Mouse (Mus musculus) kidney, postnatal 36 days (tissue): ENCODE measurements around the gene 1700013H16Rik.
A peak's percentile ranks its signal among the peaks of the same experiment; 100 is the strongest.
"Not testable (repeated sequence)": the region's sequence is repeated elsewhere in the genome, so short reads cannot be mapped to it uniquely, and the experiment has no call there.

ENCODE experiments used
- DNase-seq, 2 experiments: peaks; one replicate each; pipeline ENCODE4 v3.0.0; 2021 to 2022; ENCODE audit warnings: mixed read lengths in 2 of 2

The 1700013H16Rik gene

DNA sequence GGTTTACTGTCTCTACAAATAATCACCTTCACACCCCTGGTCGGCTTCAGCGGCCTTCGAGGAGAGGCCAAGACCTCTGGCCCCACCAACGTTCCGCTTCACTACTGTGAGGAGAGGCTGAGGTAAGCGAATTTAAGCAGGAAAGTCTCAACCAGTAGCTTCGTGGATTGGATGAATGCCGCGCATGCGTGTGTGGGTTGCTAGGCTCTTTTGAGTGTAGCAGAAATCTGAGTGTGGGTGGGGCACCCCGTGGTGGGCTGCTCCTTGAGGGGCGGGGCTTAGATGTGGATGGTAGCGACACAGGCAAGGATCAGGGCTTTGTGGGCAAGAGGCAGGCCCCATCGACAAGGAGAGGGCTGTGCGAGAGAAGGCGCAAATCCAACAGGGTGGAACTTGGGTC lies at the start of gene 1700013H16Rik:
TSS of gene 1700013H16Rik (minus strand) at position 96 of the 400 bp plus-strand sequence.
- DNase-seq, result no peak

DNA sequence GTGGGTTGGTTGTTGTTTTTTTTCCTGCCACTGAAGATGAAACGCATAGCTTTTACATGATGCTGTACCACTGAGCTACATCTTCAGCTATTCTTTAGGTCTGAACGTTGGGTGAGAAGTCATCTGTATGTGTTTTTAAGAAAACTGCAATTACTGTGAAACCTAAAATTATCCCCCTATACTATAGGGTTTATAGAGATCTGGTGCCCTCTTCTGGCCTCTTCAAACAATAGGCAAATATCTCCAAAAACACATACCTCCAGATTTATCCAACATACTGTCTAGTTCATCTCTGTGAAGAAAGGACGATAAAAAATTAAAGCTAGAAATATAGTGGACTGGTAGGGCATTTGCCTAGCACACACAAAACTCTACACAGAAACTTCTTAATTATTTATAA lies 41.4 kb upstream of the 1700013H16Rik start:
- no peak for DNase-seq

DNA sequence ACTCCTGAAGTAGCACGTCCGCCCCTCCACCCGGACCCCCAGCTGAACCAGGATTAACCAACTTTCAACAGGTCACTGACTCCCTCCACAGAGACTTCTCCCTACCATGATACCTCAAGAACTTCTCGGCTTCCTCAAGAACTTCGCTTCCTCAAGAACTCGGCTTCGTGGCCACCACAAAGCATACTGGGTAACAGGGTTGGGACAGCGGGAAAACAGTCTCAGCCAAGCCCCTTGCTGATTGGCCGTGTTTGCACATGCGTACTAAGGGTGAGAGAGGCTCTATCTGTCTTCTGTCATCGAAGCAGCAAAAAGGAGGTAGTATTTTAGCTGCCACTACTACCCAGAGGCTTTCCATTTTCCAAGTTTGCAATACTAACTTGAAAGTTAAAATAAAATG lies 39.9 kb upstream of the 1700013H16Rik start, which contains the start of gene Xlr:
TSS of gene Xlr (minus strand) at position 188 of the 400 bp plus-strand sequence.
- not testable (repeated sequence) for DNase-seq

DNA sequence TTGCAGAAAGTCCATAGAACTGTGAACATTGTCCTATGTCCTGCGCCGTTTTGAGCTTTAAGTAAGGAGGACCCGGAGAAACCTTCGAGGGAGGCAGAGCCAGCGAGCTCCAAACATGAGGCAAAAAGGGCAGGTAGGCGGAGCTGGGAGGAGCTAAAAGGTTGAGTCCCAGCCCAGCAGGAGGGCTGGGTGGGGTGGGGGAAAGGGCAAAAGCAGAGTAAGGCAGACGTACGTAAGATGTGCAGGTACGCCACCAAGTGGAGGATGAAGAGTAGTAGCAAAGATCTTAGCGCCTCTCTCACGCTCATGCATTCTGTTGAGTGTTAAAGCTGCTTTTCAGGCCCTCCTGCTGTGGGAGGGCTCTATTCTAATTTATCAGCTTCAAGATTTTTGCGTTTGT lies 18.6 kb upstream of the 1700013H16Rik start, which contains the start of gene Zfp36l3:
TSS of gene Zfp36l3 (minus strand) at position 119 of the 400 bp plus-strand sequence.
- DNase-seq, result no peak

DNA sequence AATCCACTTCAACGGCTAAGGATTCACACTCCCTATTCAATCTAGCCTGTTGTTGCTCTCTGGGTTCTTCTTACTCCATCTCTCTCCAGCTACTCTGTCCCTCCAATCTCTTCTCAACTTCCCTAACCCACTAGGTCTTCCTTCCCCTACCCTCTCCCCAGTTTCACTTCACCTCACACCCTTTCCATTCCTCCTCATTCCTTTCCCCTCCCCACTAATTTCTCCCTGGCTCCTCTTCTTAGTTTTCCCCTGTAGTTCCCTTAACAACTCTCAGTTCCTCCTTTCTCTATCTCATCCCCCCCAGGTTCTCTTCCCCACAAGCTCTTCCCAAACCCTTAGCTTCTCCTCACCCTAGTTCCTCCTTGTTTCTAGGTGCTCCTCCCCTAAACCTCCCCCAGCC lies 4.8 kb downstream of the 1700013H16Rik start:
- DNase-seq, result no peak

DNA sequence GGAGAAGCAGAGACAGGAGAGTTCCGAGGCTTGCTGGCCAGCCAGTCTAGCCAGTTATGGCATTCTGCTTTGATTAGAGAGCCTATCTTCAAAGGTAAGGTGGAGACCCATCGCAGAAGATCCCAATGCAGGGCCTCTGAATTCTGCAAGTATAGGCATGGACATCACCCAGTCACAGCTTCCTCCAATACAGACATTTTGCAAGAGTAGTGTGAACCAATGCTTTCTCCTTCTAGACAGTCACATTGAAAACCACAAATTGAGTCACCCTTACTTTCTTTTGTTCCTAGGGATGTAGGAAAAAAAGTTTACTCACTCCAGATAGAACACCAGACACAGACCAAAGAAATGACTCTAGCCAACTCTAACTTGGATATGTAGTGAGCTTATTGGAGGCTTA lies 28.7 kb downstream of the 1700013H16Rik start:
- DNase-seq, result no peak

DNA sequence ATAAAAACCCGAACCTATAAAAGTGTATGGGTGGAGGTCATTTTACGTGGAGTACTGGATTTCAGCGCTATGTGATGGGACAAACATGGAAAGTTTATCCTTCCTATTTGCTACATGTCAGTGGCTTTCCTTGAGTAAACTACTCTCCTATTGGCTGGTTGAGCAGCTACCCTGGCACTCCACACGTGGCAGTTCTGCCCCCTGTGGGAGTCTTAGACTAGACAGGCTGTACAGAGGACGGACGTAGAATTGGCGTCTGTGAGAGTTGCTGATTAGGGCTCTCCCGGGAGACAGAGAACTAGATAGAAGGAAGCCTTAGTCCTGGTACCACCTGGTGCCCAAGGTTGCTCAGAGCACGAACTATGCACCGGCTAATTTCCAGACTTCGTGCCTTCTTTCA lies 33.0 kb downstream of the 1700013H16Rik start, which contains the start of gene 4930502E18Rik:
TSS of gene 4930502E18Rik (plus strand) at position 231 of the 400 bp plus-strand sequence.
- DNase-seq, result no peak

DNA sequence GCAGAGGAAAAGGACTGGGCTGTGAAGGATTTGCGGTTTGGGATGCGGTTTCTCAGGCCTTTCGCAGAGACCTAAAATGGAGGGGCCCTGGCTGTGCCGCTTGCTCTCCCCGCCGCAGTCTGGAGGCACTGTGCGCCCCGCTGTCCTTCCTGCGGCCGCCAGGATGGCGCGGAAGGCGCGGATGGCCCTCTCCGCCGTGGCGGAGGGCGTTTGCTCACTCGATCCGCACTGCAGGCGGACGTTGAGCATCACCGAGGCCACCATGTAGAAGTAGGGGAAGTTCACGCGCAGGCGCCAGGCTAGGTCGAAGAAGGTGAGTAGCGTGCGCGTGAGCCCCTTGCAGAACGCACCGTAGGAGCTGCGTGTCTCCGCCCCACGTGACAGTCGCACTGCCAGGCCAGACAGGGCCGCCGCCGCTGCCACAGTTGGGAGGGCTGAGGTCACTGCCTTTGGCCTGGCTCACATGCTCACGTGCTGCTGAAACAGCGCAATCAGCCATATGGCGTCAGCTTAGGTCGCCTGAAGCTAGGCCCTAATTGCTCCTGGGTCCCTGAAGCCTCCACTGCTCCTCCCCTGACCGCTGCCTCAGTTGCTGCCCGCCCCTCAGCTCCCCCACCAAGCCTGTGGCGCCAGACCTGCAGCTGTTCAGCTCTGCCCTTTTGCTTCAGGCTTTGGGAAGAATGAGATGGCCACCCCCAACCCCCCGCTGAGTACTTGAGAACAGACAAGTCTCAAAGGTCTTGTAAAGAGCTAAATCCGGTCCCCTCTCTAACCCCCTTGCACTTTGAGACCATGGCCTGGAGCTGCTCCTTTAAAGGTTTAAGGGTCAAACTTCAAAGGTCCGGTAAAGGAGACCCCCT lies 41.1 kb downstream of the 1700013H16Rik start:
- peak; percentile 36 to 72 for DNase-seq

DNA sequence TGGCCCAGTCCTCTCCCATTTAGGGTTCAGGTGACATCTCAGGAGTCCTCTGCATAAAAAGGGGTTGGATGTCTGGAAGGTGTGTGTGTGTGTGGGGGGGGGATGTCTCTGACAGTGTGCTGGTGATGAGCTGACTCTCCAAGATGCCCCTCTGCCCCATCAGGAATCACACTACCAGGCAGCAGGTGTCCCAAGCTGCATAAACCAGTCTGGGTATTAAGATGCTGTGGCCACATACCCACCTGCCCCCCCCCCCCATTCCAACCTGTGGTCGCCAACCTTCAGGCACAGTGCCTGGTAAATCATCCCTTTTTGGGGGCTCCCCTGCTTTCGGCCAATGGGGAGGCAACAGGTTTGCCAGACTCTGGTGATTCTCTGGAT lies 41.7 kb downstream of the 1700013H16Rik start:
- DNase-seq, result no peak

DNA sequence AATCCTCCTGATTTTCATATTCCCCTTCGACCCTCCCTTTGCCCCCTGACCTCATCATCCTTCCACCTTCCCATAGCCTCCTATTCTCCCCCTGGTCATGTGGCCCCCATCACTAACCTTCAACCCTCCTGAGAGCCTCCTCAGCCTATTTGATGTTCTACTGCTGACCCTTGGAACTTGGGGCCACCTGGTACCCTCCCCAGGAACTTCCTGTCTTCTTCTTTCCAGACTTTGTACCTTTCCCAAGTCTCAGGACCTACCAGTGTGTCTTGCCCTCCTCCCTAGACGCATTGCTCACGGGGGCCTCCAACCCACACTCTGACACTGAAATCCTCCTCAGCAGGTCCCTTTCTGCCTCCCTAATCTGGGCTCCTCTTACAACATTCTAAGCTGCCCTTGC lies 55.0 kb downstream of the 1700013H16Rik start:
- peak in 1 of 2 experiments; percentile 7 for DNase-seq

DNA sequence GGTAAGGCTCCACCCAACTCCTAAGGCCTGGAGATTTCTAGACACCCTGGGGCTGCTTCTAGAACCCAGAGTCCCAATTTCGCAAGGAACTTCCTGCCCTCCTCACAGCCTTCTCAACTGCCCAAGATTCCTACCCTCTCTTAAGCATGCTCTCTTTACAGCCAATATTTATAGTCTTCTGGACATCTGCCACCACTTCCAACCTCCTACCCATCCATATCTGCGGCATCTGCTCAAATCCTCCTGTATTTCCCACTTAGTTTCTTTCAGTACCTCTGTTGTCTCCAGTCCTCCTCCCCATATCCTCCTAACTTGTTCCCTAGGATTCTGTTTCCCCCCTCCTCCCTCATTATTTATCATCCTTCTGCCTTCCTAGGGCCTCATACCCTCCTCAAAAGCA lies 58.4 kb downstream of the 1700013H16Rik start:
- DNase-seq, result no peak

DNA sequence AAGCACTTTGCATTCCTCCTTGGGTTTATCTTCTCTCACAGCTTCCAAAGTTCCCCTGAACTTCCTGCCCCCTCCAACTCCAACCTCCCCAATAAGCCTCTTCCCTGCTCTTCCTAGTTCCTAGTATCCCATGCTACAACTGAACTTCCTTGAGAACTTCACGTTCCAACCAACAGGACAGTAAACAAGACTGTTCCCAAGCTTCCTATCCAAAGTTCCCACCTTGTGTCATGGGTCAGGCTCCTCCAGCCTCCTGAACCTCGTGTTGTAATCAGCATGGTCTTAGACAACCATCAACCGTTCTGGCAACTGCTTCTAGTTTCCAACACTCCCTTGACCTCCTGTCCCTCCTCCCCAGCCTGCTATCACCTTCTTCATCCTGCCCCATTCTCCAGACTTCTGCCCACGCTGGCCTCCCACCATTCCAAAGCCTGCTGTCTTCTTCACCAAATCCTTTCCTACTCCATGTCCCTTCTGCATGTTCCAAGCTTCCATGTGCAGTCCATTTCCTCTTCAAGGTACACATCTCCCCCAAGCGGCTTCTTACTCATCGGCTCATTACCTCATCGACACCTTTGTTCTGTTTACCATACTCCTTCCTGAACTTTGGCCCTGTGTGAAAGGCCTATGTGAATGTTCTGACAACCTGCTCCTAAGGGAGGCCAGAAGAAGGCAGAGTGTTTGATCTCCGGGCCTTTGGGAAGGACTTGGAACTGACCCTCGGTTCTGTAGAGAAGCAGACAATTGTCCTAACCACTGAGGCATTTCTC lies 63.4 kb downstream of the 1700013H16Rik start:
- no peak for DNase-seq

DNA sequence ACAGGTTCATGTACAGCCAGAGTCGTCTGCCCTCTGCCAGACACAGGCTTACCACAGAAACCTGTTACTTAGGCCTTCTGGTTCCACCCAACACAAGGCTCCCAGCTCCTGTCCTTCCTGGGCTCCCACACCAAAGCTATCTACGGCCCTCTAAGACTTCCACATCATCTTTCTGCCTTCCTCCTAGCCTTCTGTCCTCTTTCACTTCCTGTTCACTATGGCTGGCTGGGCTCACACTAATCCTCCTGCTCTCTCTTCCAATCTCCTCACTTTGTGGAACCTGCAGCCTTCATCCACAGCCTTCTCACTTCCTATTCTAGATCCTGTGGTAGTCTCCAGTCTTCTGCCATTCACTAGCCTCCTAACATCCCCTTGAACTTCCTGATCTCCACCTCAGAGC lies 64.5 kb downstream of the 1700013H16Rik start:
- no peak for DNase-seq
